Mouse (Mus musculus) ZHBTc4 (cell line): ENCODE data around the gene Fbxw11.
"Not testable (repeated sequence)": the region's sequence is repeated elsewhere in the genome, so short reads cannot be mapped to it uniquely, and the experiment has no call there.

Source experiments
- DNase-seq: peaks from one replicate; pipeline ENCODE4 v3.0.0-alpha.2; 2011; ENCODE audit warnings: low read depth, low spot score

Gene Fbxw11

GRCm38 (mm10) chr11:32642249-32642876, at the start of gene Fbxw11:
Gene Fbxw11, plus strand, starts transcription at chr11:32642724.
- peak; percentile 99 for DNase-seq

DNA sequence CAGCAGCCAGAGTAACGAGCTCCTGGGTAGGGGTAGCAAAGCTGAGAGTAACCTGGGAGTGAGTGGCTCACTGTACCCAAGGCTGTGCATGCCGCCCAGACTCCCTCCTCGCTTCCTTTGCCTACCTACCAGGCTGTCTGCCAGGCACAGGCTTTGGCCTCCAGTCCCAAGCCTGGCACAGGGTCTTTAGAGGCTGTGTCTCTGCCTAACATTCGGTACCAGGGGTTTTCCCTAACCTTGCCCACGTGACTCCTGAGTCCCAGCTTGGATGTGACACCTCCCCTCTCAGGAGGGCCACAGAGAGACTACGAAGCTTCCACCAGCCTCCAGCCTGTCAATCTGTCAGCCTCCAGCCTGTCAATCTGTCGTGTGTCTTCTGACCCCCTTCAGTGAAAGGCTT, 49.4 kb upstream of the Fbxw11 start:
- no peak for DNase-seq

- no peak for DNase-seq
Measured at GRCm38 (mm10) chr11:32594122-32594521, 48.4 kb upstream of the Fbxw11 start.

- no peak for DNase-seq
Measured at GRCm38 (mm10) chr11:32600371-32600770, 42.2 kb upstream of the Fbxw11 start.

- peak; percentile 55 for DNase-seq
Measured at GRCm38 (mm10) chr11:32601528-32602323, 40.8 kb upstream of the Fbxw11 start.

GRCm38 (mm10) chr11:32604663-32605062, 37.9 kb upstream of the Fbxw11 start:
- DNase-seq = no peak

DNA sequence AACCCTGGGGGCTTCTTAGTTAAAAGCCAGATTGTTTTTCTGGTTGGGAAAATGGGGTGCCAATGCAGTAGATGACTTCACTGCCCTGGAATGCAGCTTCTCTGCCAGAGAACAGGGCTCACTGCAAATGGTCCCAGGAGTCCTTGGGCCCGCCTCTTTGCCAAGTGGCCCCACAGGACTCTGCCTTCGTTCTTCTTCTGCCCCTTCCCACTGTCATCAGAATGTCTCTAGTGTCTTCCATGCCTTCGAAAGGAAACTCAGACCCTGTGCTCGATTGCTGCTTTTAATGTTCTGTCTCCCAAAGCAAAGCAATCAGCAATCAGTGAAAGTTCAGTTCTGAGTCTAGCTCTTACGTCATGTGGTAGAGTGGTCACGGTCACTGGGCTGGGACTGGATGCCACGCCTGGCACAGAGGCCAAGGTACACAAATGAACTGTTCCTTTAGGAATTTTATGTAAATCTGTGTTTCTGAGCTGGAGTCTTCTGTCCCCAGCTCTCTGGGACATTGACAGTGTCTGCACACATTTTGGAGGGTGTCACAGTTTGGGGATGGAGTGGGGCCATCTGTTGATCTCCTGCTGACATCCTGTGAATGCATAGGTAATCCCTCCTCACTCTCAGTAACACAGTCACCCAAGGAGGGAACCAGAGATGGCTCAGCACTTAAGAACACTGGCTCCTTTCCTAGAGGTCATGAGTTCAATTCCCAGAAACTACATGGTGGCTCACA, 37.2 kb upstream of the Fbxw11 start:
- DNase-seq = no peak

DNA sequence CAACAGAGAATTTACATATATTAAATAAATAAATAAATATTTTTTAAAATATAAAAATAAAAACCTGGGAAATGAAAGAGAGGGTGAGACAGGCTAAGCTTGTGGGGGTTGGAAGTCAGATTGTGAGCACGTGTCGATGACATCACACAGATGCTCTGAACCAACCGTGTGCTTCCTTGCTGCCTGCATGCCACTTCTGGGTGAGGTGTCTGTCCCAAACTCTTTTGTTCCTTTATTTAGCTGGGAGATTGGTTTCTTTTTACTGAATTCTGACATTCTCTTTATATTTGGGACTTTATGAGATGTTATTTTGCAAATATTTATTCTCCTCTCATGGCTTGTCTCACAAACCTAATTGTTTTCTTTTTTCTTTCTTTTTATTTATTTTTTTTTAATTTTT, 36.6 kb upstream of the Fbxw11 start:
- DNase-seq = no peak

GRCm38 (mm10) chr11:32607319-32607718, 35.2 kb upstream of the Fbxw11 start:
- no peak for DNase-seq

GRCm38 (mm10) chr11:32610616-32611015, 31.9 kb upstream of the Fbxw11 start:
- no peak for DNase-seq

DNA sequence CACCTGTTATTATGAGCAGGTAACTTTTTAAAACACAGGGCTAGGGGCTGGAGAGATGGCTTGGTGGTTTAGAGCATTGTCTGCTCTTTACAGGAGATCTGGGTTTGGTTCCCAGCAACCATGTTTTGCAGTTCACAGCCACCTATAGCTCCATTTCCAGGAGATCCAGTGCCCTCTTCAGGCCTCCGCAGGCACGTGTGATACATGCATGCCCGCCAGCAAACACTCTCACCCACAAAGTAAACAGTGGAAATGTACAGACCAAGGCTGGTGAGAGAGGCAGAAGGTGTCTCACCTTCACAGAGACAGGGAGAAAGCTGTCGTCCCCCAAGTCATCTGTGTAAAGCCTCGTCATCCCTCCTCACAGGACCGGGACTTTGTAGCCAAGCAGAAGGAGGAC, 30.2 kb upstream of the Fbxw11 start:
- DNase-seq = no peak

- peak; percentile 79 for DNase-seq
Measured at GRCm38 (mm10) chr11:32614463-32614862, 28.1 kb upstream of the Fbxw11 start.

- DNase-seq = peak; percentile 49
Measured at GRCm38 (mm10) chr11:32615561-32615960, 27.0 kb upstream of the Fbxw11 start.

GRCm38 (mm10) chr11:32616091-32616490, 26.4 kb upstream of the Fbxw11 start:
- no peak for DNase-seq

GRCm38 (mm10) chr11:32618036-32618435, 24.5 kb upstream of the Fbxw11 start:
- DNase-seq = no peak

DNA sequence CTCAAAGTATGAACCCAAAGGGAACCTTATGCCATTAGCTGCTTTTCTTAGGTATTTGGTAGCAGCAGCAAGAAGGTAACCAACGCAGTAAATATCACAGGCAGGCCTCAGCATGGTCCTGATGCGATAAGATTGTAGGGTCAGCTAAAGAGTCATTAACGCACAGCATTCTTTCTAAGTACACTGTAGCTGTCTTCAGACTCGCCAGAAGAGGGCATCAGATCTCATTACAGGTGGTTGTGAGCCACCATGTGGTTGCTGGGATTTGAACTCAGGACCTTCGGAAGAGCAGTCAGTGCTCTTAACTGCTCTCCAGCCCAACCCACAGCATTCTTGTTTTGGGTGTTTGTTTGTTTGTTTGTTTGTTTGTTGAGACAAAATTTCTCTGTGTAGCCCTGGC, 23.9 kb upstream of the Fbxw11 start:
- not testable (repeated sequence) for DNase-seq

GRCm38 (mm10) chr11:32619257-32619816, 23.2 kb upstream of the Fbxw11 start:
- no peak for DNase-seq

GRCm38 (mm10) chr11:32619866-32620456, 22.6 kb upstream of the Fbxw11 start:
- DNase-seq = no peak

DNA sequence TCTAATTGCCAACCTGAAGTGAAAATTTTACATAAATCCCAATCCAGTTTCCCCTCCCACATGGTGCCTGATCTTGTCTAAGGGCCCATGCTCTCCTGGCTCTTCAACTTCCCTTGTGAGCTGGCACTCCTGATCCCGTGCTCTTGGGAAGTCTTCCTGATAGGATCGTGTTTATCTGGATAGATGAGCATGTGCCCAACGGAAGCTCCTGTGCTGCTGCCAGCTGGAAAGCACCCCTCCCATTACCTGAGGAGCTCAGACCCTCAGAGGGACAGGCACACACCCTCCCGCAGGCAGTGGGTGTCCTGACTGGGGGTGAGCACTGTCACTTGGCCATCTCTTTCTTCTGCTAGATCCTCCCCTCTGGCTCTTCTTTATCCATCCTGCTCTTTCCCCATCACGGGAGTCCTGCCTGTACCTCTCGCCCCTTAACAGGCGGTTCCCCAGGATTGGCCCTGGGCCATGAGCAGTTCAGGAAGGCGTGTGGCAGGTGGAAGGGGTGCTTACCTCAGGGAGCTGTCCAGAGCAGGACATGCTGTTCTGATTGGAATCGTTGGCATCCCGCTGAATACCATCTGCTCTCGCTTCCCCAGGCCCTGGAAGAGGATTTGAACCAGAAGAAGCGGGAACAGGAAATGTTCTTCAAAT, 20.6 kb upstream of the Fbxw11 start:
- DNase-seq = no peak

- no peak for DNase-seq
Measured at GRCm38 (mm10) chr11:32622479-32623190, 19.9 kb upstream of the Fbxw11 start.

DNA sequence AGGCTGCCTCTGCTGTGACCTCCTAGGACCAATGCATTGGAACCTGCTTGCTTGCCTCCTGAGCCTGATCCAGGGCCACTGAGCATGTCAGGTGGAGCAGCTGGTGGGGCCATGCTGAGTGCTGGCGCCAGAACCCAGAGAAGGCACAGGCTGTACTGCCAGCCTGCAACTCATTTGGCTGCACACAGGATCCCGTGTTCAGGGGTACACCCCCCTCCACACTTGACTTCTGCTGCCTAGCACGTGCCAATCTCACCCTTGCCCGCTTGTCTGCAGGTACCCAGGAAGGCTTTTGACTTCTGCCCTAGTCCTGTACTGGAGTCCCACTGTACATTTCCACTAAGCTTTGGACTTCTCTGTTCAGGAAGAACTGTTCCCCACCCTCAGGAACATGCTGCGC, 19.3 kb upstream of the Fbxw11 start:
- no peak for DNase-seq
